Mouse (Mus musculus) forebrain, embryonic 13.5 days (tissue): ENCODE measurements around the gene Dnah9. TPM values are rescaled to one million over a fixed set of nuclear protein-coding genes. Genes with fewer than 3 reads are reported as not detected.

Source experiments
- ATAC-seq: fragments of 200-750 bp; cut with Nextera tagmentation; 2 replicates; pipeline ENCODE4 v1.8.0; 2017
- H3K27ac ChIP-seq: fragments of 300-500 bp; sonication (generic); 2 replicates; pipeline ENCODE4 v1.5.1; 2015; ENCODE audit warnings: inconsistent platforms, mild to moderate bottlenecking, moderate library complexity
- H3K27me3 ChIP-seq: fragments of 300-500 bp; sonication (generic); 2 replicates; pipeline ENCODE4 v1.6.1; 2015; ENCODE audit warnings: mild to moderate bottlenecking, inconsistent platforms
- H3K36me3 ChIP-seq: fragments of 300-500 bp; sonication (generic); 2 replicates; pipeline ENCODE4 v1.6.1; 2015; ENCODE audit warnings: mild to moderate bottlenecking, inconsistent platforms; ENCODE audit not compliant: poor library complexity, severe bottlenecking
- H3K4me1 ChIP-seq: fragments of 300-500 bp; sonication (generic); 2 replicates; pipeline ENCODE4 v1.6.1; 2015; ENCODE audit warnings: inconsistent platforms
- H3K4me2 ChIP-seq: fragments of 300-500 bp; sonication (generic); 2 replicates; pipeline ENCODE4 v1.6.1; 2015; ENCODE audit warnings: inconsistent platforms, mild to moderate bottlenecking, moderate library complexity
- H3K4me3 ChIP-seq: fragments of 300-500 bp; sonication (generic); 2 replicates; pipeline ENCODE4 v1.5.1; 2015; ENCODE audit warnings: mild to moderate bottlenecking, inconsistent platforms
- H3K9ac ChIP-seq: fragments of 300-500 bp; sonication (generic); 2 replicates; pipeline ENCODE4 v1.6.1; 2015; ENCODE audit warnings: mild to moderate bottlenecking, inconsistent platforms
- H3K9me3 ChIP-seq: fragments of 300-500 bp; sonication (generic); replicated peaks from 2 replicates; pipeline ENCODE4 v1.6.1; 2016; ENCODE audit warnings: inconsistent platforms
- WGBS: fragments of 180-500 bp; shearing (Covaris S2); methylation state at CpG from one replicate; pipeline ENCODE4 v1.1.7; 2015; 5-methylcytosine and 5-hydroxymethylcytosine counted together
- polyA plus RNA-seq: library from polyadenylated mRNA; unstranded; fragments of >200 nt; fragmentation: Nextera tagmentation; extraction: Ambion mirVana; gene quantifications from 2 replicates; pipeline ENCODE4 v1.2.1, GENCODE M21; 2015

Gene Dnah9
- polyA plus RNA-seq, 1 experiment from 2014 or later: 1.0 TPM

GRCm38 (mm10) chr11:65786160-65786559, 382.2 kb downstream of the Dnah9 start:
- no peak overlapping the region; the same call in 1 of the 2 replicates for H3K9ac ChIP-seq
- peaks cover 17% of the 10 kb centered on the region for H3K4me1 ChIP-seq
- 97% methylated on average over 2 of the region's 2 CpGs for WGBS
- H3K4me3 ChIP-seq: peak overlapping the region; percentile 13; the same call in 1 of the 2 replicates
- no peak overlapping the region for H3K27ac ChIP-seq
- peak overlapping the region; percentile 82 for H3K4me2 ChIP-seq
- no peaks in the 10 kb centered on the region for H3K27me3 ChIP-seq
- 0 out of 2 replicates have a peak, but pooled peaks cover under 1% of the 10 kb centered on the region for H3K36me3 ChIP-seq
- no peak for ATAC-seq
- no peaks in the 10 kb centered on the region for H3K9me3 ChIP-seq

DNA sequence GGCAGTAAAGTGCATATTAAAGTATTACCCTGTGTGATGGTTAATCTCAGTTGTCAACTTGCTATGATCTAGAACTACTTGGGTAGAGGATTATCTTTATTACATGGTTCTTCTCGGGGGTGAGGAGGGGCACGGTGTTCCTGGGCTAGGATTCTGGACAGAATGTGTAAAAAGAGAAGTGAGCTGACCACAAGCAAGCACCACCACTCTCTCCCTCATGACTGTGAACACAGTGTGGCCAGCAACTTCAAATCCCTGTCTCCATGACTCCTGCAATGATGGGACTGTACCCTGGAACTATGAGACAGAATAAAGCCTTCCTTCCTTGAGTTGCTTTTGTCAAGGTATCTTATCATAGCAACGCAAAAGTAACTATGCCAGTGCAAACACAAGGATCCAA, 386.8 kb downstream of the Dnah9 start:
- 97% methylated on average over 3 of the region's 3 CpGs for WGBS
- no peak overlapping the region for H3K27ac ChIP-seq
- no peak overlapping the region for H3K4me2 ChIP-seq
- no peak for ATAC-seq
- peaks cover 8% of the 10 kb centered on the region for H3K4me1 ChIP-seq
- no peaks in the 10 kb centered on the region for H3K9me3 ChIP-seq
- H3K9ac ChIP-seq: no peak overlapping the region
- H3K27me3 ChIP-seq: no peaks in the 10 kb centered on the region
- H3K36me3 ChIP-seq: peaks cover 19% of the 10 kb centered on the region
- H3K4me3 ChIP-seq: no peak overlapping the region
